26 mouse cellular contexts compared by ENCODE assay signal in the genomic region with DNA sequence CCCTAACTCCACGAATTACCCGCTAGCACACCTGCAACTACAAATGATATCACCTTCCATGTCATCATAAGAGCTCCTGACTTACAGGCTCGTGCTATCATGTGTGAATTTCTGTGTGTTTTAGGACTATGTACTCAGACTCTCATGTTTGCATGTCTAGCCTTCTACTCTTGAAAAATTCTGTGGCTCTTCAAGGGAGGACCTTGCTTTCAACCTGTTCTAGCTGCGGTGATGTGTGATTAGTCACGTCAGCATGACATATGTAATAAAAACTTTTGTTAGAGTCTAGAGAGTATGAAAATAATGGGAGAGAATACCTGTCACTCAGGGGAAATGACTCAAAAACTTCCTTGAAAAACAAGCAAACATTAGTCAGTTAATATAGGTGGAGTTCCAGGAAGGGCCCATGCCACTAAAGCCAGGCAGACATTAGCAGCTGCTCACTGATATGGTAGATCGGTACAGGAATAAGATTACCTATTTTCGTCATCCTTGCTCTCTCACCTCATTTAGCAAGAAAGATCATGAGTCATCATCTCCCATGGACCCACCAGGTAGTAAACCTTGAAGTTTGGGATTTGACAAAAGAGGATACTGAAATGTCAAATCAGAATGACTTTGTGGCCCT. TPM values are rescaled to one million over a fixed set of nuclear protein-coding genes. Genes with fewer than 3 reads are reported as not detected.
DNase-seq lines count a peak whose midpoint lies in the region; ATAC-seq lines count a peak whose summit lies in the region.
"Had no signal": no experiment of that assay in that cellular context is flagged by ENCODE, and none has a peak within 500 bp of the region (broad histone marks: within the 10 kb centered on the region; RNA-seq: fewer than 3 reads in every experiment).

No protein-coding gene starts in this region.

- H3K27ac ChIP-seq in kidney, embryonic 16.5 days (ENCODE audit: low read length), result peak overlapping the region; percentile 30; the same call in 1 of the 2 replicates
- H3K27ac ChIP-seq in brown adipose tissue, adult 24 weeks (replicated peaks; ENCODE audit: low read depth, low read length), result peak overlapping the region; percentile 28; the same call in 1 of the 2 replicates
- H3K27ac ChIP-seq: embryonic facial prominence, embryonic 15.5 days; forebrain, embryonic 15.5 days; heart, adult 2 months; heart, embryonic 15.5 days; hindbrain, embryonic 10.5 days; hindbrain, embryonic 14.5 days had no signal

- DNase-seq in kidney, postnatal 36 days, result no peak
- DNase-seq in ES-CJ7 (ENCODE audit: low read depth, low spot score), result peak; percentile 44
- no peak for DNase-seq in layer of hippocampus, postnatal 10 days (ENCODE audit: low spot score in 2 of 2)
- no peak for DNase-seq in adrenal gland, postnatal 36 days
- DNase-seq: adrenal gland, adult 2 months; adrenal gland, postnatal 25 days; cerebellum, adult 11 months; cerebellum, adult 8-10 months; cerebellum, postnatal 14 days; embryo, embryonic 11 days; heart, adult 2 months; kidney, adult 18-20 months had no signal

- no peak overlapping the region for H3K4me3 ChIP-seq in kidney, embryonic 16.5 days (ENCODE audit: low read length)
- H3K4me3 ChIP-seq in brown adipose tissue, adult 24 weeks (ENCODE audit: insufficient read depth, low read depth, low read length), result no peak overlapping the region
- H3K4me3 ChIP-seq: embryonic facial prominence, embryonic 15.5 days; erythroblast, embryonic 14.5 days; forebrain, embryonic 15.5 days; heart, adult 2 months; heart, embryonic 15.5 days; hindbrain, embryonic 10.5 days had no signal

- peaks cover 10% of the 10 kb centered on the region for H3K4me1 ChIP-seq in kidney, embryonic 16.5 days (ENCODE audit: insufficient read depth, low read length)
- H3K4me1 ChIP-seq in brown adipose tissue, adult 24 weeks (ENCODE audit: control insufficient read depth, insufficient read depth, insufficient read length, low read length), result no peaks in the 10 kb centered on the region; the same call in 1 of the 2 replicates
- H3K4me1 ChIP-seq: embryonic facial prominence, embryonic 15.5 days; forebrain, embryonic 15.5 days; heart, embryonic 15.5 days; hindbrain, embryonic 10.5 days had no signal

- 82% methylated on average over 7 of the region's 7 CpGs for WGBS in kidney, embryonic 16.5 days

- no peak for ATAC-seq in kidney, embryonic 16.5 days (ENCODE audit: low FRiP score, low TSS enrichment)
- ATAC-seq in megakaryocyte progenitor cell, adult 5-6 weeks (replicated peaks; ENCODE audit: poor library complexity), result no peak
- ATAC-seq: activated CD4-positive, CD25-positive, alpha-beta regulatory T cell, adult 4 months; forebrain, embryonic 15.5 days had no signal

- no peak overlapping the region for H3K9ac ChIP-seq in kidney, embryonic 16.5 days (replicated peaks; ENCODE audit: low read length)
- H3K9ac ChIP-seq: embryonic facial prominence, embryonic 15.5 days; forebrain, embryonic 15.5 days; heart, embryonic 15.5 days; hindbrain, embryonic 14.5 days had no signal

- H3K9me3 ChIP-seq in kidney, embryonic 16.5 days (ENCODE audit: low read length), result no peaks in the 10 kb centered on the region
- H3K9me3 ChIP-seq: embryonic facial prominence, embryonic 15.5 days; forebrain, embryonic 15.5 days; G1E; heart, embryonic 15.5 days; hindbrain, embryonic 10.5 days had no signal

- H3K27me3 ChIP-seq in kidney, embryonic 16.5 days (ENCODE audit: insufficient read depth, low read length), result no peaks in the 10 kb centered on the region
- H3K27me3 ChIP-seq: embryonic facial prominence, embryonic 15.5 days; forebrain, embryonic 15.5 days; heart, embryonic 15.5 days had no signal

- H3K36me3 ChIP-seq in kidney, embryonic 16.5 days (ENCODE audit: insufficient read depth, low read length), result no peaks in the 10 kb centered on the region
- H3K36me3 ChIP-seq: embryonic facial prominence, embryonic 15.5 days; forebrain, embryonic 15.5 days; G1E; heart, embryonic 15.5 days; hindbrain, embryonic 10.5 days had no signal

- H3K4me2 ChIP-seq in kidney, embryonic 16.5 days (replicated peaks; ENCODE audit: low read depth, low read length), result no peak overlapping the region
- H3K4me2 ChIP-seq: embryonic facial prominence, embryonic 15.5 days; forebrain, embryonic 15.5 days; heart, embryonic 11.5 days; heart, embryonic 15.5 days; hindbrain, embryonic 14.5 days had no signal

RNA-seq across cellular contexts. Expression of a gene that starts 15.0 kb away (rescaled TPM):
- 27.6 and 31.8 TPM in 2 replicates for polyA plus RNA-seq in kidney, embryonic 16.5 days (2015; fragmentation: Nextera tagmentation; extraction: Ambion mirVana)
- polyA plus RNA-seq in brown adipose tissue, adult 24 weeks (2012; ENCODE audit: insufficient read depth, insufficient read length, missing spikeins), result 471 and 724 TPM in 2 replicates
- not detected in 2 replicates for total RNA-seq in megakaryocyte progenitor cell, adult 5-6 weeks (2015)
- total RNA-seq in megakaryocyte progenitor cell, adult 5-6 weeks (2017), result not detected in 2 replicates
- total RNA-seq in layer of hippocampus, postnatal 10 days (2021), result not detected
- total RNA-seq in adrenal gland, postnatal 36 days (2021), result 10 to 100 TPM; 26.5 to 40.6 TPM
- total RNA-seq: common myeloid progenitor, adult 5-6 weeks had no signal
- polyA plus RNA-seq: activated CD4-positive, CD25-positive, alpha-beta regulatory T cell, adult 4 months; erythroblast, embryonic 14.5 days; forebrain, embryonic 11.5 days; G1E; heart, embryonic 11.5 days; heart, embryonic 15.5 days; hindbrain, embryonic 10.5 days had no signal

Comparison
In these comparisons a context has a peak if more than half of its experiments do, and no peak if none do; other contexts are left out.
1. RNA of a gene that starts 15.0 kb away (total RNA-seq): 26.5 to 40.6 TPM in adrenal gland, postnatal 36 days; not detected in layer of hippocampus, postnatal 10 days and not detected in megakaryocyte progenitor cell, adult 5-6 weeks; every median in the first group is over 10 times any median in the second.